Mouse (Mus musculus) CD4-positive, CD25-positive, alpha-beta regulatory T cell, adult 2 months (primary cell): Measurements from ENCODE around the gene Aff3.

Experiments used
- DNase-seq: peaks from one replicate; pipeline ENCODE4 v3.0.0-alpha.2; 2012; ENCODE audit warnings: low read depth, low spot score

The Aff3 gene

DNA sequence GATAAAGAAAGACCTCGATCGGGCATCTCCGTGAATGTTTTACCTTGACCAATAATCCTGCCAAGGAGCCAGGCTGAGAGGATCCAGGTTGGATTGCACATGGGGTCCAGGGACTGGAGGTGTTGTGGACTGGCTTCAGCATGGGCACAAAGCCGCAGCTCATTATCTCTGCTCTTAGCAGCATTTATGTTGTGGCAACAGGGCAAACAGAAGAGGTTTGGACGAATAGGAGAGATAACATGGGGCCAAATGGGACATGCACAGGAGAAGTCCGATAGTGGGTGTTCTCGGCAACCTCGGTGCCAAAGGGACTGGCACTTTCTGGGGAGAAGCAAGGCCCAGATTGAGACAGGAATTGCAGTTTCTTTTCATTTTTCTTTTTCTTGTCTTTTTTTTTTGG is 342.9 kb downstream of the Aff3 start:
- DNase-seq, result no peak

DNA sequence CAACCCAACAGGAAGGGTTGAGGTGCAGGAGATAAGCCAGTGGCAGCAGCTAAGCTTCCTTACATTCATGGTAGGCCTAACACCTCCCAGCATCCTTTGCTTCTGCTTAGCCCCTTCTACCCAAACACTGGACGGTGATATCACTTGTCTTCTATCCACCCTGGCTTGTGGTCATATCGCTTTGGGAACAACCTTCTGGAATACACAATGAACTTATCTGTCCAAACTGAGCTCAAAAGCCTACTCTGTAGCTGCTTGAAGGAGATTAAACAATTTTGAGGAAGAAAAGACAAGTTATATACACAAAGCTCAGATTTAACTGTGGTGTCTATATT is 343.8 kb downstream of the Aff3 start:
- DNase-seq, result no peak

DNA sequence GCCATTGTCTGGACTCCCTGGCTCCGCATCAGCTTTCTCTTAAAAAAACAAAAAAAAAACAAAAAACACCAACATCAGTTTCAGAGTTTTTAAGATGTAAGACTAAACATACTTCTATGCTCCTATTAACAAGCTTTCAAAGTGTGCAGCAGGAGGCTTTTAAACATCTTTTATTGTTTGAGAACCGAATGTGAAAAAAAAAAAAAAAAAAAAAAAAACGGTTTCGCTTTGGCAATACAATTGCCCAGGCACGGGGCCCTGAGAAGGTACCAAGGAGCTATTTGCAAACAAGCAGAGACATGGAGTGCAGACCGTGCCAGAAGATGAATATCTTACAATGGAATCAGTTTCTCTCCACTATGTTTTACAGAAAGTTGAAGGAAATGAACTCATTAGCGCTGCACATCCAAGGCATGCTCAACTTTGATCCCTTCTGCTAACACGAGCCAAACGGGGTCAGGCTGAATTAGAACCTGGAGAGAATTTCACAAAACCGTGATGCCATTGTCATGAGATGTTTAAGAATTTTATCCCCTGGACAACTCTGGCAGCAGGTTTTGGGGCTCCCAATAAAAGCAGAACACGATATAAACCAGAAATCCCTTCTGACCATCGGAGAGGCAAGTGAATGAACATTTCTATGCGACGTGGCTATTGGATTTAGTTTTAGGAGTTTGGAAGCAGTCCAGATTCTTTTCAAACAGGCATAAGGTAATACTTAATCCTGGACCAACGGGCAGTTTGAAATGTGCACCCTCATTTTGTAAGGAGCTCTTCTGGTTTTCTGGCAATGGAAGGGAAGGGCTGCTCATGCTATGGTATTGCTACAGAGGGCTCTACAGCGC is 344.4 kb downstream of the Aff3 start:
- DNase-seq, result no peak

DNA sequence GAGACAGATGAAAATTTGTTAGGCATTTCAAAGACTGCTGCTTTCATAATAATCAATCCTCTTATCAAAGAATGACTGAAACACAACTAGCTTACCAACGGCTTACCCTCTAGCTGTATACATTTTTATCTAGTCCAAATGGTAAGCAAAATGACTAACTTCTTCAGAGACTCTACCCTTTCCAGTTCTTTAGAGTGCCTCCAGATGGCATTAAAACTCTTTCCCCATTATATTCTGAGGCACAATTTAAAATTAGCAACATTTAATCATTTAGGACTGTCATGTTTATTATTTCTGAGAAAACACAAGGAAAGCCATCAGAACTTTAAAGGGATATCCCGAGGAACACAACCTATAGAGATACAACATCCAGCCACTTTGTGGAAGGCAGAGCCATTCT is 346.1 kb downstream of the Aff3 start:
- DNase-seq, result no peak

DNA sequence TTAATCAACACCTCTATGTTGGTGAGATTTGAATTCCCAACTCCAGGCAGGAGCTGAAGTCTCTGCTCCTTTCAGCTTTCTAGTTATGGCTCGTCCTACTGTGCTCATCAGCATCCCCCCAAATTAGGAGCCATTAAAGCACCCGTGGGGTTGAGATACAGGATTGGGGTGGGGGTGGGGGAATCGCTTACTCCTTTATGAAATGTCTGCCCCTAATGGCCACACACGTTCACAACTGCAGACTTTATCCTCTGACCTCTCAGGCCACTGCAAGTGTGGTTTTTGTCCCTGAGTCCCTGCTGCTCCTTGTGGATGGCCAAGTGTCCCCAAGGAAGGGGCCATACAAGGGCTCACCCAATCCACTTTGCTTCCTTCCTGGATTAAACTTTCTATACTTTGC is 348.8 kb downstream of the Aff3 start:
- DNase-seq, result no peak

DNA sequence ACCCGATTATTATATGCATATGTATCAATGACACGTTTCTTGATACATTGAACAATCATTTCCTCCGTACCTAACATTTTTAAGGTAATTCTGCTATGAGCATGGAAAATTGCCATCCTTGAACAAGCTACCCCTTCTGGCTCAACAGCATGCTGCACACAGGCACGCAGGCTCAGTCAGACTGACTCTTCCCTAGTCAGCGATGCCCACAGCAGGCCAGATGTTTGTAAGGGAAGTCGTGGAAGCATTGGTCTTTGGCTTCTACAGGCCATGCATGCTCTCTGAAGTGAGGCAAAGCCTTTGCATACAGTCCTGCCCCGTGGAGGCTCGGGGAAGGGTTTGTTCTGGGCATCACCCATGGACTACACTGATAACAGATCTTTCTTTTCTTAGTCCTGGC is 354.3 kb downstream of the Aff3 start:
- no peak for DNase-seq

DNA sequence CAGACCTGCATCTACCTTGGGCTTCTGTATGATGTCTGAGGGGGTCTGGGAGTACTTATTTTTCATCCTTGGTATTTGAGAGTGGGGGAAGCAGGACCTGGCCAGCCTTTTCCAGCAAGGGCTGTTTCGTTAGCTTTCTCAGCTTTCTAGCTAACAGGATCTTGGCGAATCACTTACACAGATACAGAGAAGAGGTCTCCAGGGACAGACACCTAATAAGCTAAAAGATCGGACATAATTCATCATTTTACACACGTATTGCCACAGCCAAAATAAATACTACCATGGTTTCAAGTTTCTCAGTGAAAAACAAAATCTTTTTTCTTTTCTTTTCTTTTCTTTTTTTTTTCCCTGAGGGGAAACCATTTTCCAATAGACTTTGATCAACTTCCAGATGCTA is 354.7 kb downstream of the Aff3 start:
- no peak for DNase-seq

DNA sequence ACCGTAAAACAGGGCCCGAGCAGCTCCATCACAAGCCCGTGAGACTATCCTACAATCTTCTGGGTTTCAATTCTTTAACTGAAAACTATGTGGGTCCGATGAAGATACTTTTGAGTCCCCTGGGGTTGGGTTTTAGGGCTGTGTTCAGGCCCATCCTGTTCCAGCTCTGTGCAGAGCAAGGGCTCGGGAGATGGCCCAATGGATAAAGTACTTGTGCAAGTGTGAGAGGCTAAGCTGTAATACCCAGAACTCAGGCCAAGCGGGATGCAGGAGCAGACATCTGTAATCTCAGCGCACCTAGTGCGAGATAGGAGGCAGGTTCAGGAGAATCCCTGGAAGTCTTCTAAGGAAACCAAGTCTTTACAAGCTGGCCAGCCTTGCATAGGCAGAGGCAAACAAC is 355.4 kb downstream of the Aff3 start:
- no peak for DNase-seq

DNA sequence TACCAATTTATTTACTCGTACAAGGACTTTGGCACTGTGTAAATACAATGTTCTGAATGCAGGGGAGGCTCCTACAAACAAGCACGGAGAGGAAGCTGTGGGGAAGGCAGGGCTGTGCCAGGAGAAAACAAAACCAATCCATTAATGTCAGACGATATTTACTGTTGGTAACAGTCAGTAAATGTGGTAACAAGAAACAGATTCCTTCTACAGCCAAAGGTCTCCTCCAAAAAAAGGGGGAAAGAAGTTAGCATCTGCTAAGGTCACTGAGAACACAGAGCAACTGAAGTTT is 356.1 kb downstream of the Aff3 start:
- no peak for DNase-seq

DNA sequence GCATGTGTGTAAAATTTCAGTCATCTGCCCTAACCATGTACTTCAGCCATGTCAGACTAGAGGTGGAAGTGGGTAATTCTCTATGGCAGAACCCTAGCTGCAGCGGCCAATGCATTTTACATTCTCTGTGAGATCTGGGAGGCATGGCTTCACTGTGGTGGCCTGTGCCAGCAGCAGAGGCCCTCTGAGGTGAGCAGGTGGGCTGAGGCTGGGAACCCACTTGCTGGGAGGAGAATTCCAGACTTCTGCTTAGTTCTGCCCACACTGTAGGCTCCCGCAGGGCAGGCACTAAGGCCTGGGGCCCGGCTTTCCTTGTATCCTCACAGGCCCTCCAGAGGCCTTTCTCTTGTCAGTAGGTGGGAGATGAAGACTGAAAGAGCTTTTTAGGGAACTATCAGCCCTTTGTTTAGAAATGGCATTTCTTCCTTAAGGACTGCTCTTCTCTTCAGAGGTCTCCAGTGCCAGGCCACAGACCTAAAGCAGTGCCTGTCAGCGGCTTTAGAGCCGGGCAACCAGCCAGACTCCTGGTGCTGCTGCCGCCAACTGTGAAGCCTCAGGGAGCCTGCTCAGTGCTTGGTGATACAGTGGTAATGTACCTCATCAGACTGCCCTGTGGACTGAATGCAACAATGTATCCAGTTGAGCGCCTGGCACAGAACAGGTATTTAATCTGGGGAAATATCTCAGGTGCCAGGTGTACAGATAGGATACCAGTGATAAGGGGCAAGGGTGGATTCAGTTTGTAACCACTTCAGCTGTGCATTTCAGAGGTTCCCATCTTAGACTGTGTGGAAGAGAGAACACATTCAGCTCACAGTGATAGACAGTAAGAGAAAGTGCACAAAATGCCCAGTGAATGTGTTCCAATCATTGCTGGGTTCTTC is 356.7 kb downstream of the Aff3 start:
- DNase-seq, result no peak

DNA sequence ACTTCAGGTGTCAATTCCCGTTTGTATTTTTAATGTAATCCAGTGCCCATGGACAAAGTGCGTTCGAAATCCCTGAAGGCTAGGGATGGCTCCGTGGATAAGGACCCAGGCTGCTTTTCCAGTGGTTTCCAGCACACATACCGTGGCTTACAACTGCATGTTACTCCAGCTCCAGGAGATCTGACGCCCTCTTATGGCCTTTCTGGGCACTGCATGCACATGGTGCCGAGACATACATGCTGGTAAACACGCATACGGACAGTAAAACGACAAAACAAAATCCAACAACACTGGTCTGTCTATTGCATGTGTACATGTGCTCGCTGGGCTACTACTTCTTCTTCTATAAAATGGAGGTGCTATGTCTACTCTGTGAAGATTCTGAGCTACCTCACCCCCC is 357.5 kb downstream of the Aff3 start:
- peak; percentile 26 for DNase-seq

DNA sequence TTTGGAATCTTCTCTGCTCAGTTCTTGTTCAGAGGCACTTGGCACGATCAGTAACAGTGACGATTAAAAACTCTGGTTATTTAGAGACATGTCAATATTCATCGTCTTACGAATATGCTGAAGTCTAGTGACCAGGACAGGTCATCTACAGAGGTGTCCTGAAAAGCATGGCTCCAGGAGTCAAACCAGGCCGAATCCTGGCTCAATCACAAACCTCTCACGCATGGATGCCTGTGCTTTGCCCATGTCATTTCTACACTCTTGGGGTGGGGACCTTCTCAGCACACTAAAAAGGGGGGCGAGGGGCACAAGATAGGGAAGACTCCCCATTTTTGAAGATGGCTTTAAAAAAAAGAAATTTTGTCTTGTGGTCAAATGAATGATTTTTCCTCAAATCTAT is 358.6 kb downstream of the Aff3 start:
- DNase-seq, result no peak

DNA sequence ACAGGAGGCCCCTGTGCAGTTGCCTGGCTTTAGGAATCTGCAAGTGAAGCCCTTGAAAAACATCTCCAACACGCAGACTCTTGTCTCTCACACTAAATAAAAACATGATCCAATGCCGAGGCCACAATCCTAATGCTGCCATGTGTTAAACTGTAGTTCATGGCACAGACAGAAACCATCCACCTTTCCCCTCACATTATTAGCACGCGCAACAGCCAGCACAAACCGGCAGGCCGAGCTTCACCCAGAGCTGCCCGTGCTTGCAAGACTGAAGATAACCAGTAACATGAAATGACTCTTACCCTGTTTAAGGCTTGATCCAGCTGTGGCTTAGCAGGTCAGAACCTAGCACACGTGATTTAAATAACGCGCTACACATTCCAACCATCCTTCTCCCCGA is 360.4 kb downstream of the Aff3 start:
- DNase-seq, result no peak

DNA sequence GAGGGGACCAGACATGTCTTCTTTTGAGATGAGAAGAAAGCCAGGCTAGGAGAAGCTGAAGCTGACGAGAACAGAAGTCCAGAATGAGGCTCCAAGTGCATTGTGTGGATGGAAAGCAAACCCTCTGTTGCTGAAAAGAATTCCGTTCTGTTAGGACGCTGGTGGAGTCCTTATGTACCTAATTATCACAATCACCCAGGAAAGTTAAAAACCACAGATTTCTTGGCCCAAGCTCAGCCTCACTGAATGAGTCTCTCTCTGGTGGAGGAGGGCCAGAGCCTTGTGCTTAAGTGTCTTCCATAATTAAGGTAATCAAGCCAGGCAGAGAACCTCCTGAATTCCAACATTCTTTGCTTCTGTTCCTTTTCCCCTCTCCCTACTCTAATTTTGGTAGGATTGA is 366.5 kb downstream of the Aff3 start:
- no peak for DNase-seq

DNA sequence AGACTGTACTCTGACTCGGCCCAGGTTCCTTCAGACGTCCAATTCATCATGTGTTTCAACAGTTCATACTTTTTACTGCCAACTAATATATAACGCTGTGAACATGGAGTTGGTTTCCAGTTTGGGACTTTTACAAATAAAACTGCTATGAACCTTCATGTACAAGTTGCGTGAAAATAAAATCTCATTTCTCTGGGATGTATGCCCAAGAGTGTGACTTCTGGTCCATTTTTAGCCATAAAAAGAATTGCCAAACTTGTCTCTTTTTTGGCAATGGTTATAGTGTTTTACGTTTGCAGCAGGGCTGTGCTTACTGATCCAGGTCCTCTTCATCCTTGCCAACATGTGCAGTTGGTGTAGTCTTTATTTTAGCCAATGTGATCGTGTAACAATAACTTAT is 369.8 kb downstream of the Aff3 start:
- DNase-seq, result no peak

DNA sequence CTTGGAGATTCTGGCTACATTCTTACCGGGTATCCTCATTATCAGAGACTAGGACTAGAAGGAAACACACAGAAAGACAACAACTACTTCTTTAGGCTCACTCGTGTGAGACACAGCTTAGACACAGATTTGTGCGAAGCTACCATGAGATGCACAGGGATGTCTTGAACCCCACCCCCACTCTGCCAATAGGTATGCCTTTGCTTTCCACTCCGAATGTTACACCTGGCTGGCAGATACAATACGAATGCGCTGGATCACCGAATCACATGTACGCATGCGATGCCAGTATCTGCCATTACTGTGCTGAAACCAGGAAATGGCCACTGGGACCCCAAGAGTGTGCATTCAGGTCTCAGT is 370.4 kb downstream of the Aff3 start:
- DNase-seq, result no peak

DNA sequence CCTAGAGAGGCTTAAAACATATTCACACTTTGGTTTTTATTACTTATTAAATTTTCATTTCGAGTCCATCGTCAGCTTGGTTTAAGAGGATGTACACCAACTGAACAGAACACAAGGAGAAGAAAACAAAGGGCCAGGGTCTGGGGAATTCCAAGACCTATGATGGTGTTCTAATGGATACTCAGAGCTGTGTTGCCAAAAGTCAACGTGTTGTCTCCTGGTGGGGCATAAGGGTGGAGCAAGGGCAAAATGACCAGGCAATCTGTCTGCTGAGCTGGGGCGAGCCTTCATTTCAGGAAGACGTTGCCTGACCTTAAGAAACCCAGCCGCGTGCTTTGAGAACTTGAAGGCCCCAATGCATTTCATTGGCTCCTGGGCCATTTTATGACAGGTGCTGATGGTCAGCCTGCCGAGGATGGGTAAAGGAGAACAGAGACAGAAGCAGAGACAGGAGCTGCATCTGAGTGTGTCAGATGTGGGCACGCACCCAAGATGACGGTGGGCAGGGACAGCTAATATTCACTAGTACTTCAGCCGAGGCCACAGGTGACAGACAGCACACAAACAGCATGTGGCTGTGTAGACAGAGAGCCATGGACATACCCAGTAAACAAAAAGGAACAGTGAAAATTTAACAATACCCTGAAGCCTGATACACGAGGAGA is 371.0 kb downstream of the Aff3 start:
- no peak for DNase-seq

DNA sequence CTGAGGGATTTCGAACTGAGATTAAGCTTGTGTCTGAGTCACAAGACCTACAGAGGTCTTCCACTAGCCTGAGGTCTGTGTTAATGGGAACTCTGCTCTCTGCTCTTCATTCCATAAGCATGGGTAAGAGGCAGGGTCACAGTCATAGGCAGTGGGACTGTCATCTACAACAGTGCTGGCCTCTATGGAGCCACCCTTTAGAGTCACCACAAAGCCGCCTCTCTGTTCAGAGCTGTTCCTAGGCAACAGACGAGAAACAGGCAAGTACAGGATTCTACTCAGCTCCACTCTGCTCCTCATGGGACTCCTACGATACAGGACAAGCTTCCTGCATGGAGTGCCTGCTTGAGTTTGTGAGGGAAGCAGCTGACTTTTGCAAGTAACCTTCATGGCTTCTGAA is 371.9 kb downstream of the Aff3 start:
- DNase-seq, result no peak

DNA sequence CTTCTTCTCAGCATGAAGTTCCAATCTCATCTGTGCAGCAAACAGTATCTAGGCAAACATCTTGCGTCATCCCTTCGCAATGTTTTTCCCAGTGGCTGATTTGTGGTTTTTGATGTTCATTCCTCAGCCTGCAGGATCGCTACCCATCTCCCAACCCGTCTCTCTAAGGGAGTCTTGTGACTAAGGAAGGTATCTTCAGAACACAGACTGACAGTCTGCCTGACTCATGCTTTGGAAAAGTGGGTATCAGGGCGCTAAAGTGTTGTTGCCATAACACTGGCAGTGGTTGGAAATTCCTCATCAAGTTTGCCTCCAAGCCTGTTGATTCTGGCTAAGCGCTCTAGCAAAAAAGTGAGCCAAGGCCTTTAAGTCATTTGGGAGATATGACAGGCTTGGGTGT is 372.8 kb downstream of the Aff3 start:
- DNase-seq, result no peak

DNA sequence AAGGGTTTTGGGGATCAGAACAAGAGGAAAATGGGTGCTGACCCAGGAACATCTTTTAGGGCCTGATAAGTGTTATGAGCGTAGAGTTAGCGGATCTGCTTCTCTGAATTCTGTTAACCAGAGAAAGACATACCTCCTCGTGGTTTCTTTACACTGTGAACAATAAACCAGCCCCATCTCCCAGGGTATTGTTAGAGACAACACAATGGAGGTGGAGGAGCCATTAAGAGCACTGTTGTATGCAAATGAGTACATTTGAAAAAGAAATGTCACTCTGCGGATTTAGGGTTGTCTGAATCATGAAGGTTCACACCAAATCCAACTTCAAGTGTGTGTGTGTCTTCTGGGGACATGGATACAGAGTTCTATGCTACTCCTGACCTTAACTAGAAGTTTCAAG is 373.3 kb downstream of the Aff3 start:
- DNase-seq, result no peak

DNA sequence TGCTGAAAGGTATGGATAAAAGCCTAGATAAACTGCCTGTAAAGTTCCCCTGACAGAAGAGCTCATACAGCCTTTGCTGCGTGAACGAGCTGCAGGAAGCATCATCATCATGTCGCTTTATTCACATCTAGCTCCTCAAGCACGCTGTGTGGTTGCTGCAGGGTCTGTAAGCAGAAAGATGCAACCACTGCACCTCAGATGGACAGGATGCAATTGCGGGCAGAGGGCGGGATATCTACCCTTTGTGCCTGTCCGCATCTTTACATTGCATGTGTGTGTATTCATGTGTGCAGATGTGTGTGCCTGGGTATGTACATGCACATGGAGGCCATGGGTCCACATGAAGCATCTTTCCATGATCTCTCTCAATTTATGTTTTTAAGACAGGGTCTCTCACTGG is 373.9 kb downstream of the Aff3 start:
- no peak for DNase-seq

DNA sequence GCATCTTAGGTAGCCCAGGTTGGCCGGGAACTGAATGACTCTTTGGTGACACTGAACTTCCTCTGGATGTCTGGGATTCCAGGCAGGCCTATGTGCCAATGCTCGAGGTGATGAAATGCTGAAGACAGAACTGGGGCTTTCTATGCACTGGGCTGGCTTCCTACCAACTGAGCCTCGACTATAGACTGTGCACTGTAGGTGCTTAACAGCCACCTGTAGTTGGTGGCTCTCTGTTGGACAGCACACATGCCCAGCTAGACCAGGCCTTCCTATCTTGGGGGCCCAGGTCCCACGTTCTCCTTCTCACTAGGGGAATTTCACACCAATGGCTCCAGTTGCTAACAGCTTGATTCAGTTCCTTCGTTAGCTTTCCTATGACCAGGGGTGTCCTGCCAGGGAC is 374.9 kb downstream of the Aff3 start:
- DNase-seq, result no peak

DNA sequence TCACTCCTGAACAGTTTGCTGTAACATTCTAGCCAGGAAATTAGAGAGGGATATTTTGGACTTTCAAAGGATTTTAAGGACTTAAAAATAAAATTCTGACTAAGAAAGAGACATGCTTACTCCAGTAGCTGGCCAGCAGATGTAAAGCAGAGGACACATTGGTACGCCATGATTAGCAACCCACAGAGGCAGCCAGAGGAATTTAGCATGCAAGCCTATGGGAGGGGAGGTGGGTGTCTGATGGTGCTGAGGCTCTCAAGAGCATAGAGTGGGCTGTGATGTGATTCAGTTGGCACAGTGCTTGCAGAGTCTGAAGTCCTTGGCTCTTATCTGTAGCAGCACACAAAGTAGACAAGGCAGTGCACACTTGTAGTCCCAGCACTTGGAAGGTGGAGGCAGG is 376.0 kb downstream of the Aff3 start:
- DNase-seq, result no peak
